Mouse (Mus musculus) embryonic facial prominence, embryonic 13.5 days (tissue): ENCODE data around the gene Snrnp48. TPM values are rescaled to one million over a fixed set of nuclear protein-coding genes. Genes with fewer than 3 reads are reported as not detected.

Experiments
- ATAC-seq: fragments of 200-750 bp; cut with Nextera tagmentation; 2 replicates; pipeline ENCODE4 v1.8.0; 2017; ENCODE audit warnings: low read depth; ENCODE audit not compliant: insufficient number of reproducible peaks, insufficient read depth, low FRiP score, low TSS enrichment
- H3K27ac ChIP-seq: fragments of 300-500 bp; sonication (generic); 2 replicates; pipeline ENCODE4 v1.5.1; 2015; ENCODE audit warnings: moderate library complexity, mild to moderate bottlenecking, inconsistent platforms
- H3K27me3 ChIP-seq: fragments of 300-500 bp; sonication (generic); 2 replicates; pipeline ENCODE4 v1.6.1; 2015; ENCODE audit warnings: mild to moderate bottlenecking, inconsistent platforms
- H3K36me3 ChIP-seq: fragments of 300-500 bp; sonication (generic); 2 replicates; pipeline ENCODE4 v1.6.1; 2015; ENCODE audit warnings: mild to moderate bottlenecking, inconsistent platforms
- H3K4me1 ChIP-seq: fragments of 300-500 bp; sonication (generic); 2 replicates; pipeline ENCODE4 v1.6.1; 2015; ENCODE audit warnings: inconsistent platforms
- H3K4me2 ChIP-seq: fragments of 300-500 bp; sonication (generic); 2 replicates; pipeline ENCODE4 v1.6.1; 2015; ENCODE audit warnings: moderate library complexity, mild to moderate bottlenecking, inconsistent platforms
- H3K4me3 ChIP-seq: fragments of 300-500 bp; sonication (generic); 2 replicates; pipeline ENCODE4 v1.5.1; 2015; ENCODE audit warnings: mild to moderate bottlenecking, inconsistent platforms
- H3K9ac ChIP-seq: fragments of 300-500 bp; sonication (generic); 2 replicates; pipeline ENCODE4 v1.6.1; 2015; ENCODE audit warnings: mild to moderate bottlenecking, inconsistent platforms
- H3K9me3 ChIP-seq: fragments of 300-500 bp; sonication (generic); 2 replicates; pipeline ENCODE4 v1.6.1; 2016; ENCODE audit warnings: inconsistent platforms
- WGBS: fragments of 180-500 bp; shearing (Covaris S2); methylation state at CpG from one replicate; pipeline ENCODE4 v1.1.7; 2015; ENCODE audit warnings: mixed read lengths; 5-methylcytosine and 5-hydroxymethylcytosine counted together
- polyA plus RNA-seq: library from polyadenylated mRNA; unstranded; fragments of >200 nt; fragmentation: Nextera tagmentation; extraction: Ambion mirVana; gene quantifications from 2 replicates; pipeline ENCODE4 v1.2.1, GENCODE M21; 2015

Snrnp48 gene
- polyA plus RNA-seq, 1 experiment from 2014 or later: 48.2 TPM

- Histone ChIP-seq H3K9me3 (no peaks in the 10 kb centered on the region), H3K27me3 (no peaks in the 10 kb centered on the region), H3K4me3 (no peak overlapping the region), H3K36me3 (peaks cover 86% of the 10 kb centered on the region), H3K9ac (no peak overlapping the region), H3K4me2 (no peak overlapping the region), H3K4me1 (no peaks in the 10 kb centered on the region), H3K27ac (no peak overlapping the region)
- ATAC-seq: no peak
- 96% methylated on average over 3 of the region's 3 CpGs for WGBS
Measured at GRCm38 (mm10) chr13:38218686-38219085, 13.9 kb downstream of the Snrnp48 start.

DNA sequence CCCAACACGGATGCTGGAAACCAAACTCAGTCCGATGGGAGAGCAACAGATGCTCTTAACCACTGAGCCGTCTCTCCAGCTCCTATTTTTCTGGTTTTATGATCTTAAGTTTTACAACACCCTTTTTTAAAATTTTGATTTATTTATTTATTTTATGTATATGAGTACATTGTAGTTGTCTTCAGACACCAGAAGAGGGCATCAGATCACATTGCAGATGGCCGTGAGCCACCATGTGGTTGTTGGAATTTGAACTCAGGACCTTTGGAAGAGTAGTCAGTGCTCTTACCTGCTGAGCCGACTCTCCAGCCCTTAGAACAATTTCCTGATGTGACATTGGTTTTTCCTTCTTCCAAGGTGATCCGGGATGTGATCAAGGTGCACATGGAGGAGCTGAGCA, 15.6 kb downstream of the Snrnp48 start:
- WGBS: 93% methylated on average over 6 of the region's 6 CpGs
- ATAC-seq: no peak
- no peak overlapping the region for H3K9ac ChIP-seq

GRCm38 (mm10) chr13:38230177-38230821, 25.6 kb downstream of the Snrnp48 start:
- WGBS: 77% methylated on average over 9 of the region's 9 CpGs
- Histone ChIP-seq H3K9ac (no peak overlapping the region), H3K36me3 (peaks cover 37% of the 10 kb centered on the region), H3K27me3 (no peaks in the 10 kb centered on the region), H3K4me1 (no peaks in the 10 kb centered on the region), H3K4me3 (no peak overlapping the region), H3K27ac (no peak overlapping the region), H3K9me3 (peaks cover 3% of the 10 kb centered on the region; the same call in 1 of the 2 replicates), H3K4me2 (no peak overlapping the region)
- no peak for ATAC-seq

More for the DNA sequence above, 15.6 kb downstream of the Snrnp48 start:
- Histone ChIP-seq H3K27me3 (no peaks in the 10 kb centered on the region), H3K4me2 (no peak overlapping the region), H3K36me3 (peaks cover 94% of the 10 kb centered on the region), H3K9me3 (no peaks in the 10 kb centered on the region), H3K4me1 (no peaks in the 10 kb centered on the region), H3K4me3 (no peak overlapping the region), H3K27ac (no peak overlapping the region)

GRCm38 (mm10) chr13:38232411-38232810, 27.7 kb downstream of the Snrnp48 start:
- H3K27me3 ChIP-seq: no peaks in the 10 kb centered on the region
- no peak overlapping the region for H3K9ac ChIP-seq

DNA sequence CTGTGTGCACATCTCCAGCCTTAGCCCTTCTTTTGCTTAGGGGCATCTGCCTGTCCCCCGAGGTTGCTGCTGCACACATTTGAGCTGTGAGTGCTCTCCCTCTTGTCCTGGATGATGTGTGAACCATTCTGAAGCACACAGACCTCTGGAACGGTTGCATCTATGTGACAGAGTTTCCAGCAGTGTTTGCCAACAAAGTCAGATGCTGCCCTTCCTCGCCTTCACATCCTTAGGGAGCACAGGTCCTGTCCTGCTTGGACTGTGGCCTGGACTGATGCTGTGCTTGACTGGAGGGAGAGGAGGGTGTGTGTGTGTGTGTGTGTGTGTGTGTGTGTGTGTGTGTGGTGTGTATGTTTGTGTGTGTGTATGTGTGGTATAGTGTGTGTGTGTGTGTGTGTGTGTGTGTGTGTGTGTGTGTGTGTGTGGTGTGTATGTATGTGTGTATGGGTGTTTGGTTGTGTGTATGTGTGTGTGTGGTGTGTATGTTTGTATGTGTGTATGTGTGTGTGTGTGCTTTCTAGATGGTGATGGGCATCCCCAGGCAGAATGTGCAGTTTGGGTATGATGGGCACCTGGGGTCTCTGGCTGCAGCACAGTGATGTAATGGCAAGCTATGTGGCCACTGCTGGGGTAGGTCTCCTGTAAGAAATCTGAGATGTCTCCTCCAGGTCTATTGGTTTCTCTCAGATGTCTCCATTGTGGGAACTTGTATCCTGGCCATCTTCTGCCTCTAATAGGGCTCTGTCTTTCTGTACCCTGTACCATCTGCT, 28.3 kb downstream of the Snrnp48 start:
- H3K9me3 ChIP-seq: peaks cover 3% of the 10 kb centered on the region; the same call in 1 of the 2 replicates
- no peak for ATAC-seq
- 74% methylated on average over 3 of the region's 3 CpGs for WGBS

More at GRCm38 (mm10) chr13:38232411-38232810, 27.7 kb downstream of the Snrnp48 start:
- Histone ChIP-seq H3K4me3 (no peak overlapping the region), H3K9me3 (peaks cover 3% of the 10 kb centered on the region; the same call in 1 of the 2 replicates), H3K4me2 (no peak overlapping the region), H3K4me1 (no peaks in the 10 kb centered on the region), H3K36me3 (peaks cover 27% of the 10 kb centered on the region), H3K27ac (no peak overlapping the region)
- 87% methylated on average over 4 of the region's 4 CpGs for WGBS
- no peak for ATAC-seq

DNA sequence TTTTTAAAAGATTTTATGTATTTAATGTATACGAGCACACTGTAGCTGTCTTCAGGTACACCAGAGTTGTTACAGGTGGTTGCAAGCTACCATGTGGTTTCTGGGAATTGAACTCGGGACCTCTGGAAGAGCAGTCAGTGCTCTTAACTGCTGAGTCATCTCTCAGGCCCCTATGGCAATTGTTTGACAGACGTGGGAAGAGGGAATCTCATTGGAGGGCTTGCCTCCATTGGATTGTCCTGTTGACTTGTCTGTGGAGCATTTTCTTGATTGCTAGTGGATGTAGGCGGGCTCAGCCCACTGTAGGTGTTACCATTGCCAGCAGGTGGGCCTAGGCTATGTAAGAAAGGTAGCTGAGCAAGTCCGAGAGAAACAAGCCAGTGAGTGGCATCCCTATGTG, 29.9 kb downstream of the Snrnp48 start:
- H3K27ac ChIP-seq: no peak overlapping the region
- H3K9me3 ChIP-seq: peaks cover 3% of the 10 kb centered on the region; the same call in 1 of the 2 replicates
- 74% methylated on average over 5 of the region's 5 CpGs for WGBS
- no peak overlapping the region for H3K4me2 ChIP-seq
- H3K4me1 ChIP-seq: no peaks in the 10 kb centered on the region
- peaks cover 8% of the 10 kb centered on the region for H3K36me3 ChIP-seq
- no peaks in the 10 kb centered on the region for H3K27me3 ChIP-seq
- no peak overlapping the region for H3K4me3 ChIP-seq
- no peak for ATAC-seq
- no peak overlapping the region for H3K9ac ChIP-seq

More for the DNA sequence above, 28.3 kb downstream of the Snrnp48 start:
- H3K9ac ChIP-seq: no peak overlapping the region
- no peak overlapping the region for H3K27ac ChIP-seq
- no peaks in the 10 kb centered on the region for H3K4me1 ChIP-seq
- no peaks in the 10 kb centered on the region for H3K27me3 ChIP-seq
- no peak overlapping the region for H3K4me2 ChIP-seq
- no peak overlapping the region for H3K4me3 ChIP-seq
- peaks cover 22% of the 10 kb centered on the region for H3K36me3 ChIP-seq

DNA sequence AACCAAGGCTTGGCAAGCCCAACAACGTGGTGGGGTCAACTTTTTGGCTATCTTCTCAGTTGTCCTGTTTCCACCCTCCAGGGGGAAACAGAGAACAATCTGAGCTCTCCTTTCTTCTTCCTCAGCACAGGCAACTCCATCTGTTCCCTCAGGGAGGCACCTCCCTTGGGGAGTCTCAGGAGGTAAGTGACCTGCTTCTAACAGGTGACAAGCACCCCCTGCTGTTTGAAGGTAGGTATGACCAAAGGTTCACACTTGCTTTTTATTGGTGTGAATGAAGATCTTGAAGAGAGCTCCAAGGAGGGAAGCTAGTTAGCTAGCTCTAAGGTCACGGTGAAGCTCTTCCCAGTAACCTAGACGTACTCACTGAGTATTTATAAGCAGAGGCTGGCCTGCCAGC, 30.6 kb downstream of the Snrnp48 start:
- Histone ChIP-seq H3K4me2 (no peak overlapping the region), H3K4me3 (no peak overlapping the region), H3K9ac (no peak overlapping the region), H3K27ac (no peak overlapping the region), H3K27me3 (no peaks in the 10 kb centered on the region), H3K4me1 (no peaks in the 10 kb centered on the region), H3K9me3 (peaks cover 3% of the 10 kb centered on the region; the same call in 1 of the 2 replicates), H3K36me3 (peaks cover 7% of the 10 kb centered on the region)
- 78% methylated on average over 3 of the region's 3 CpGs for WGBS
- no peak for ATAC-seq

GRCm38 (mm10) chr13:38248151-38248550, 43.4 kb downstream of the Snrnp48 start:
- 81% methylated on average over 5 of the region's 5 CpGs for WGBS
- Histone ChIP-seq H3K36me3 (no peaks in the 10 kb centered on the region), H3K4me2 (no peak overlapping the region), H3K27ac (no peak overlapping the region), H3K4me1 (no peaks in the 10 kb centered on the region), H3K4me3 (no peak overlapping the region), H3K9me3 (no peaks in the 10 kb centered on the region), H3K27me3 (no peaks in the 10 kb centered on the region), H3K9ac (no peak overlapping the region)
- ATAC-seq: no peak

- Histone ChIP-seq H3K4me3 (no peak overlapping the region), H3K4me1 (no peaks in the 10 kb centered on the region), H3K36me3 (no peaks in the 10 kb centered on the region), H3K9ac (no peak overlapping the region), H3K9me3 (no peaks in the 10 kb centered on the region), H3K4me2 (no peak overlapping the region), H3K27me3 (no peaks in the 10 kb centered on the region), H3K27ac (no peak overlapping the region)
- 70% methylated on average over 3 of the region's 3 CpGs for WGBS
- no peak for ATAC-seq
Measured at GRCm38 (mm10) chr13:38251226-38251625, 46.5 kb downstream of the Snrnp48 start.

DNA sequence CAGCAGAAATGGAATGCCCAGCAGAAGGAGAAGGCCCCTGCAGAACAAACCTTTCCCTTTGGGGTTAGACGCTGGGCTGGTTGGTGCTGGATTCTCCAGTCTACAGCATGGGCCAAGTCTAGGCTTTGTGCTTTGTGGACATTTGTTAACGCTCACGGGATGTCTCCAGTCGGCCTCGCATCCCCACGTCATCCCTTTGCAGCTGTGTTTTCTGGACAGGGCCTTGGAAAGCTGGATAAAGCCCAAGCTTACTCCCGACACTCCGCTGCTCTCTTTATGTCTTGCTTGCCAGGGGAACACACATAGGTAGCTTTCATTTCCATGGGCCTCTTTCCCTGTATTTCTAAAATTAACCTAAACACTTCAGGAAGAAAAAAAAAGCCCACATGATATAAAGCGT, 49.0 kb downstream of the Snrnp48 start:
- WGBS: 87% methylated on average over 9 of the region's 9 CpGs
- no peak for ATAC-seq

GRCm38 (mm10) chr13:38258901-38259300, 54.2 kb downstream of the Snrnp48 start:
- Histone ChIP-seq H3K27ac (no peak overlapping the region), H3K4me2 (no peak overlapping the region), H3K9me3 (no peaks in the 10 kb centered on the region), H3K9ac (no peak overlapping the region), H3K27me3 (no peaks in the 10 kb centered on the region; the same call in 1 of the 2 replicates), H3K4me1 (peaks cover 9% of the 10 kb centered on the region; the same call in 1 of the 2 replicates), H3K4me3 (no peak overlapping the region), H3K36me3 (no peaks in the 10 kb centered on the region)
- WGBS: 48% methylated on average over 2 of the region's 2 CpGs
- no peak for ATAC-seq

More for the DNA sequence above, 49.0 kb downstream of the Snrnp48 start:
- H3K9me3 ChIP-seq: no peaks in the 10 kb centered on the region
- H3K36me3 ChIP-seq: no peaks in the 10 kb centered on the region
- no peak overlapping the region for H3K4me3 ChIP-seq
- no peak overlapping the region for H3K4me2 ChIP-seq
- H3K27me3 ChIP-seq: no peaks in the 10 kb centered on the region
- no peaks in the 10 kb centered on the region for H3K4me1 ChIP-seq
- no peak overlapping the region for H3K27ac ChIP-seq
- H3K9ac ChIP-seq: no peak overlapping the region
